Mouse (Mus musculus) R1 (cell line): Measurements from ENCODE around the gene Rtl8a.
"Not testable (repeated sequence)": the region's sequence is repeated elsewhere in the genome, so short reads cannot be mapped to it uniquely, and the experiment has no call there.

Source experiments
- DNase-seq: peaks from one replicate; pipeline ENCODE4 v3.0.0-alpha.2; 2018; ENCODE audit warnings: low read depth, low spot score

Rtl8a gene

GRCm38 (mm10) chrX:53642980-53643961, at the start of gene Rtl8a:
Gene Rtl8a, minus strand, starts transcription at chrX:53643682.
- peak; percentile 67 for DNase-seq

- DNase-seq: no peak
Observed at GRCm38 (mm10) chrX:53693141-53693540, 49.7 kb upstream of the Rtl8a start.

GRCm38 (mm10) chrX:53692065-53692464, 48.6 kb upstream of the Rtl8a start:
- DNase-seq: no peak

GRCm38 (mm10) chrX:53684676-53685075, 41.2 kb upstream of the Rtl8a start:
- not testable (repeated sequence) for DNase-seq

- DNase-seq: not testable (repeated sequence)
Observed at GRCm38 (mm10) chrX:53682650-53683049, 39.2 kb upstream of the Rtl8a start.

- DNase-seq: not testable (repeated sequence)
Observed at GRCm38 (mm10) chrX:53676943-53677342, 33.5 kb upstream of the Rtl8a start.

GRCm38 (mm10) chrX:53670696-53671095, 27.2 kb upstream of the Rtl8a start:
- DNase-seq: not testable (repeated sequence)

GRCm38 (mm10) chrX:53670294-53670693, 26.8 kb upstream of the Rtl8a start, which contains the start of gene Rtl8b:
Gene Rtl8b, minus strand, starts transcription at chrX:53670408.
- peak; percentile 78 for DNase-seq

GRCm38 (mm10) chrX:53669557-53670270, 26.2 kb upstream of the Rtl8a start:
- not testable (repeated sequence) for DNase-seq

- DNase-seq: not testable (repeated sequence)
Observed at GRCm38 (mm10) chrX:53652917-53653316, 9.4 kb upstream of the Rtl8a start.

- no peak for DNase-seq
Observed at GRCm38 (mm10) chrX:53645885-53646284, 2.4 kb upstream of the Rtl8a start.

GRCm38 (mm10) chrX:53642604-53642979, 890 bp downstream of the Rtl8a start:
- not testable (repeated sequence) for DNase-seq

- DNase-seq: not testable (repeated sequence)
Observed at GRCm38 (mm10) chrX:53638107-53638506, 5.4 kb downstream of the Rtl8a start.

GRCm38 (mm10) chrX:53611395-53611794, 32.1 kb downstream of the Rtl8a start:
- DNase-seq: not testable (repeated sequence)

- peak; percentile 40 for DNase-seq
Observed at GRCm38 (mm10) chrX:53610571-53610970, 32.9 kb downstream of the Rtl8a start.

- DNase-seq: not testable (repeated sequence)
Observed at GRCm38 (mm10) chrX:53608879-53609278, 34.6 kb downstream of the Rtl8a start, which contains the start of gene Gm14597. Gene Gm14597, minus strand, starts transcription at chrX:53608979.

GRCm38 (mm10) chrX:53608122-53608813, 35.2 kb downstream of the Rtl8a start:
- peak; percentile 1 for DNase-seq

- DNase-seq: peak; percentile 28
Observed at GRCm38 (mm10) chrX:53607242-53608121, 36.0 kb downstream of the Rtl8a start, which contains the start of gene Rtl8c. Gene Rtl8c, plus strand, starts transcription at chrX:53608032.

GRCm38 (mm10) chrX:53606176-53606575, 37.3 kb downstream of the Rtl8a start:
- DNase-seq: not testable (repeated sequence)

GRCm38 (mm10) chrX:53599993-53600392, 43.5 kb downstream of the Rtl8a start:
- DNase-seq: not testable (repeated sequence)
